Mouse (Mus musculus): ENCODE results near the gene Il7r. TPM values are rescaled to one million over a fixed set of nuclear protein-coding genes. Genes with fewer than 3 reads are reported as not detected.

Gene Il7r
- polyA plus RNA-seq, 1 experiment from 2014 or later, result 0.19 TPM

DNA sequence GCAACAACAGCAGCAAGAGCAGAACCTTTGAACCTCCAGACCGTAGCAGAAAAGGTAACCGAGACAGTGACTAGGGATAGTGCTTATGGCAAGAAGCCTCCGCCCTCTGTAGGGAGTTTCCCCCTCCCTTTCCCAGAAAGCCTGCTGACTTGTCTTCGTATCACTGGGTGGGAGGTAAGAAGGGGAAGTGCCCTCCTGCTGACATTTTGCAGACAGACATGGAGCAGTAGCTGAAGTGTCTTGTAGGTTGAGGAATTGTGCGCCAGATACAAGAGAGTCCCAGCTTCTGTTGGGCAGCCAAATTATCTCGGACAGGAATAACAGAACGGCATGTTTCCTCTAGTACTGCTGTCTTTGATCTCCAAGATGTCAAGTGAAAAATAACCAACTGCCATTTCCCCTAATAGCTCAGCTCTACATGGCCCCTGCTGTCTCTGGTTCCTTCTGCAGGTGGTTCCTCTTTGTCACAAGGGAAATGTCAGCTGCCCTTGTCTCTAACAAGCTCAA, 66.4 kb downstream of the Il7r start:
- H3K27ac ChIP-seq (replicated peaks; ENCODE audit: low read depth, low read length), result no peak overlapping the region
- no peaks in the 10 kb centered on the region for H3K36me3 ChIP-seq (ENCODE audit: control insufficient read depth, insufficient read depth, low read length)
- H3K9ac ChIP-seq (ENCODE audit: low read depth, low read length), result no peak overlapping the region
- H3K4me1 ChIP-seq (ENCODE audit: control insufficient read depth, insufficient read depth, low read length), result no peaks in the 10 kb centered on the region
- no peaks in the 10 kb centered on the region for H3K27me3 ChIP-seq (replicated peaks; ENCODE audit: control insufficient read depth, insufficient read depth, low read length)
- H3K4me2 ChIP-seq (ENCODE audit: low read depth, low read length), result no peak overlapping the region
- no peak for ATAC-seq (ENCODE audit: low read depth)
- DNase-seq (ENCODE audit: low spot score), result peak; percentile 2
- no peaks in the 10 kb centered on the region for H3K9me3 ChIP-seq (ENCODE audit: control insufficient read depth, low read length)
- WGBS, result 60% methylated on average over 7 of the region's 7 CpGs
- H3K4me3 ChIP-seq (ENCODE audit: low read depth, low read length), result no peak overlapping the region

Other genes starting within 250 kb of the Il7r start
- gene Ugt3a2, start 194.6 kb downstream of the Il7r start, polyA plus RNA-seq (2014; fragmentation: Nextera tagmentation; extraction: Ambion mirVana), result not detected in 2 replicates
- 4.4 and 11.5 TPM in 2 replicates for gene Capsl, start 94.1 kb downstream of the Il7r start, polyA plus RNA-seq (2014; fragmentation: Nextera tagmentation; extraction: Ambion mirVana)
- 1.3 and 2.0 TPM in 2 replicates for gene Spef2, start 218.7 kb upstream of the Il7r start, polyA plus RNA-seq (2014; fragmentation: Nextera tagmentation; extraction: Ambion mirVana)

All from embryonic facial prominence, embryonic 14.5 days (tissue).